Mouse (Mus musculus): ENCODE measurements around the gene Lamp3. TPM values are rescaled to one million over a fixed set of nuclear protein-coding genes. Genes with fewer than 3 reads are reported as not detected.
"Not testable (repeated sequence)": the region's sequence is repeated elsewhere in the genome, so short reads cannot be mapped to it uniquely, and the experiment has no call there.

Lamp3 gene
- not detected in 2 replicates for polyA plus RNA-seq (2014; fragmentation: Nextera tagmentation; extraction: Ambion mirVana)

DNA sequence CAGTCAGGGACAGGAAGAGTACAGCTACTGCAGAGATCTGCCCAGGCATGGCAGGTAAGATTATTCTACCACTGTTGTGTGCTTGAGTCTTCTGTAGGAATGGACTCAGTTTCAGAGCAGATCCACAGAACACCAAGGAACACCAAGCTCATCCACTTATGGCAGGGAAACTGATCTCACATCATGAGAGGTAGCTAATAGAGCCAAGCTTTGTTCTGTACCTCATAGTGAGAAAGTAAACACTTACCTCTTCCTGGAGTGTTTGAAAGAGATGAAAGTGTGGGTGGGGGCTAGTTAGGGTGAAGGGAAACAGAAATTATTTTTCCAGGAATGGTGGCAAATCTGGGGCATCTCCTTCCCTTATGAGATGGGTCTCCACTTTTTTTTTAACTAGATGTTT lies at the start of gene Lamp3:
Gene Lamp3 (minus strand): TSS at position 160 of the 400 bp plus-strand sequence.
- Histone ChIP-seq H3K9ac (replicated peaks; ENCODE audit: low read depth, low read length) (no peak within 1 kb of the TSS), H3K27me3 (ENCODE audit: control insufficient read depth, insufficient read depth, low read length) (no peaks in the 10 kb centered on the region), H3K9me3 (ENCODE audit: control insufficient read depth, low read length) (no peaks in the 10 kb centered on the region), H3K4me3 (ENCODE audit: low read depth, low read length) (no peak within 1 kb of the TSS), H3K4me2 (ENCODE audit: low read depth, low read length) (no peak within 1 kb of the TSS), H3K27ac (ENCODE audit: low read depth, low read length) (no peak within 1 kb of the TSS), H3K36me3 (ENCODE audit: control insufficient read depth, insufficient read depth, low read length) (no peaks in the 10 kb centered on the region), H3K4me1 (ENCODE audit: control insufficient read depth, insufficient read depth, low read length) (no peaks in the 10 kb centered on the region)
- no peak for ATAC-seq (ENCODE audit: low read depth)

DNA sequence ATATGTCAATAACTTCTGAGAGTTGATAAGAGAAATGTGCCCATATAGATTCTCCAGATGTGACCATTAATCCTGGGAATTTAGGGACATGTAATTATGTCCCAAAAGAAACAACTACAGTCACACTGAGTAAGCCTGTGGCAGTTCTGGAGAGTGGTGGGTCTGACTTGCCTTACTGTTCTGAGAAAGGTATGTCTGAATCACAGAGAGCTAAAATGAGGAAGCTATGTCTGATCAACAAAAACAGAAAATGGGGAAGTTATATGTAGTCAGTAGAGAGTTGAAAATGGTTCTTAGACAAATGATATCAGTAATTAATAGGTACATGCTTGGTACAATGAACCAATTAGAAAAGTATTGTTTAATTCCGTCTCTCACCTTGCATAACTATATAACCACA lies 26.7 kb upstream of the Lamp3 start:
- ATAC-seq (ENCODE audit: low read depth) = no peak
- H3K4me1 ChIP-seq (ENCODE audit: control insufficient read depth, insufficient read depth, low read length) = no peaks in the 10 kb centered on the region
- H3K4me2 ChIP-seq (ENCODE audit: low read depth, low read length) = no peak overlapping the region
- 93% methylated on average over 1 of the region's 1 CpGs for WGBS
- no peaks in the 10 kb centered on the region for H3K27me3 ChIP-seq (ENCODE audit: control insufficient read depth, insufficient read depth, low read length)
- H3K36me3 ChIP-seq (ENCODE audit: control insufficient read depth, insufficient read depth, low read length) = no peaks in the 10 kb centered on the region
- H3K9me3 ChIP-seq (ENCODE audit: control insufficient read depth, low read length) = no peaks in the 10 kb centered on the region
- H3K27ac ChIP-seq (ENCODE audit: low read depth, low read length) = no peak overlapping the region
- H3K4me3 ChIP-seq (ENCODE audit: low read depth, low read length) = no peak overlapping the region
- H3K9ac ChIP-seq (replicated peaks; ENCODE audit: low read depth, low read length) = no peak overlapping the region

DNA sequence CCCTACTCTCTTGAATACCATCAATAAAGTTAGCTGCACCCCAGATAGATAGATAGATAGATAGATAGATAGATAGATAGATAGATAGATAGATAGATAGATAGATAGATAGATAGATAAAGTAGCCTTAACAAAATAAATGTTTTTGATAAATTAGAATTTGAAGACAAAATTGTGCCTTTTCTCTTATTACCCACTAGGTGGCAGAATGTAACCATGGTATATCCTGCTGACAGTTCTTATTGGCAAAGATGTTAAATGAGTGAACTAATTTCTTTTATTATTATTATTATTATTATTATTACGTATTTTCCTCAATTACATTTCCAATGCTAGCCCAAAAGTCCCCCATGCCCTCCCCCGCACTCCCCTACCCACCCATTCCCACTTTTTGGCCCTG lies 18.0 kb upstream of the Lamp3 start:
- 45% methylated on average over 2 of the region's 2 CpGs for WGBS
- H3K36me3 ChIP-seq (ENCODE audit: control insufficient read depth, insufficient read depth, low read length); ATAC-seq (ENCODE audit: low read depth); H3K9me3 ChIP-seq (ENCODE audit: control insufficient read depth, low read length); H3K4me3 ChIP-seq (ENCODE audit: low read depth, low read length); H3K9ac ChIP-seq (replicated peaks; ENCODE audit: low read depth, low read length); H3K27ac ChIP-seq (ENCODE audit: low read depth, low read length); H3K4me1 ChIP-seq (ENCODE audit: control insufficient read depth, insufficient read depth, low read length); H3K27me3 ChIP-seq (ENCODE audit: control insufficient read depth, insufficient read depth, low read length); H3K4me2 ChIP-seq (ENCODE audit: low read depth, low read length): not testable (repeated sequence)

DNA sequence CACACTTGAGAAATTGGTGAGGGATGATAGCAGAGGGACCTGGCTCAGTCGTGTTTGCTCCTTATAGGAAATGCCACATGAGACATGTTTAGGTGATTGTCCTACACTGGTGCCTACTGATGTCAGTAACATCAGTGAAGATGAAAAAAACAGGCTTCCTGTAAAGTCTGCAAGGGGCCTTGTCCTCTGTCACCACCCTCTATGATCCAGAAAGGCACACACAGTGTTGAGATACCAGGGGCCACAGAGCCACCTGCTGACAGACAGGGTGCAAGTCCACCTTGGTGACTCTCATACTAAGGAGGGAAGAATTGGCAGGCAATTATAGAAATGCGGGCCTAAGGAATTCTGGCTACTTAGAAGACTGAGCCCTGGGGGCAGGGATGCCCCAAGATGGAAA lies 14.8 kb upstream of the Lamp3 start:
- no peaks in the 10 kb centered on the region for H3K9me3 ChIP-seq (ENCODE audit: control insufficient read depth, low read length)
- no peaks in the 10 kb centered on the region for H3K4me1 ChIP-seq (ENCODE audit: control insufficient read depth, insufficient read depth, low read length)
- 53% methylated on average over 2 of the region's 2 CpGs for WGBS
- no peaks in the 10 kb centered on the region for H3K36me3 ChIP-seq (ENCODE audit: control insufficient read depth, insufficient read depth, low read length)
- no peak overlapping the region for H3K4me3 ChIP-seq (ENCODE audit: low read depth, low read length)
- no peak overlapping the region for H3K27ac ChIP-seq (ENCODE audit: low read depth, low read length)
- no peak overlapping the region for H3K4me2 ChIP-seq (ENCODE audit: low read depth, low read length)
- no peak overlapping the region for H3K9ac ChIP-seq (replicated peaks; ENCODE audit: low read depth, low read length)
- no peaks in the 10 kb centered on the region for H3K27me3 ChIP-seq (ENCODE audit: control insufficient read depth, insufficient read depth, low read length)
- no peak for ATAC-seq (ENCODE audit: low read depth)

DNA sequence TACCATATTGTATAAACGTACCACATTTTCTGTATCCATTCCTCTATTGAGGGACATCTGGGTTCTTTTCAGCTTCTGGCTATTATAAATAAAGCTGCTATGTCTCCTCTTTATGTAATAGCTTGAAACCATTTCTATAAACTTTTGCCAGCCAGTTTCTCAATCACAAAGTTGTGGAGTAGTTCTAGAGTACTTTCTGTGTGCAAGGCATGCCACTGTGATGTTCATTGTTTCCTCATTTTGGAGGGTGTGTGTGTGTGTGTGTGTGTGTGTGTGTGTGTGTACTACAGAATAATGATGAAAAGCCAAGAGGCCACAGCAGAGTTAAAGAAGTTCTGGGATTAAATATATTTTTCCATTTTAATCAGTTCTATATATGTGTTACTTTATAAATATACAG lies 1.2 kb upstream of the Lamp3 start:
- Histone ChIP-seq H3K9me3 (ENCODE audit: control insufficient read depth, low read length) (no peaks in the 10 kb centered on the region), H3K36me3 (ENCODE audit: control insufficient read depth, insufficient read depth, low read length) (no peaks in the 10 kb centered on the region), H3K27me3 (ENCODE audit: control insufficient read depth, insufficient read depth, low read length) (no peaks in the 10 kb centered on the region), H3K27ac (ENCODE audit: low read depth, low read length) (no peak overlapping the region), H3K4me3 (ENCODE audit: low read depth, low read length) (no peak overlapping the region), H3K9ac (replicated peaks; ENCODE audit: low read depth, low read length) (no peak overlapping the region), H3K4me1 (ENCODE audit: control insufficient read depth, insufficient read depth, low read length) (no peaks in the 10 kb centered on the region), H3K4me2 (ENCODE audit: low read depth, low read length) (no peak overlapping the region)
- no peak for ATAC-seq (ENCODE audit: low read depth)
- WGBS = 85% methylated on average over 1 of the region's 1 CpGs

DNA sequence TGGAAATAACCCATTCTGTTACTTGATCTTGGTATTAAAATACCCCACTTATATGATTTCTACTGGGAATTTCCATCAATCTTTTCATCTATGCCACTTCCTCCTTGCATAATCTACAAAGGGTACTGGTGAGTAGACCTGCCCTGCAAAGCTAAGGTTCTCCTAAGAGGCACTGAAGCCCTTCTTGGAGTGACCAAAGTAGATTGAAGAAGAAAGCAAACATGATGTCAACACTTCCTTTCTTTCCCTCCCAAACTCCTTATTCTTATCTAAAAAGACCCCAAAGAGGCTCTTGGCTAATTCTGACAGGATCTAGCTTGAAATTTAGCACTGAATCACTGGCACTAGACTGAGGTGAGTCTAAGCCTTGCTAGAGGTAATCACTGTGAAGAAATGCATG lies 7.0 kb downstream of the Lamp3 start:
- Histone ChIP-seq H3K27ac (ENCODE audit: low read depth, low read length) (no peak overlapping the region), H3K9ac (replicated peaks; ENCODE audit: low read depth, low read length) (no peak overlapping the region), H3K4me1 (ENCODE audit: control insufficient read depth, insufficient read depth, low read length) (no peaks in the 10 kb centered on the region), H3K4me3 (ENCODE audit: low read depth, low read length) (no peak overlapping the region), H3K27me3 (ENCODE audit: control insufficient read depth, insufficient read depth, low read length) (no peaks in the 10 kb centered on the region), H3K9me3 (ENCODE audit: control insufficient read depth, low read length) (no peaks in the 10 kb centered on the region), H3K4me2 (ENCODE audit: low read depth, low read length) (no peak overlapping the region), H3K36me3 (ENCODE audit: control insufficient read depth, insufficient read depth, low read length) (no peaks in the 10 kb centered on the region)
- ATAC-seq (ENCODE audit: low read depth) = no peak

DNA sequence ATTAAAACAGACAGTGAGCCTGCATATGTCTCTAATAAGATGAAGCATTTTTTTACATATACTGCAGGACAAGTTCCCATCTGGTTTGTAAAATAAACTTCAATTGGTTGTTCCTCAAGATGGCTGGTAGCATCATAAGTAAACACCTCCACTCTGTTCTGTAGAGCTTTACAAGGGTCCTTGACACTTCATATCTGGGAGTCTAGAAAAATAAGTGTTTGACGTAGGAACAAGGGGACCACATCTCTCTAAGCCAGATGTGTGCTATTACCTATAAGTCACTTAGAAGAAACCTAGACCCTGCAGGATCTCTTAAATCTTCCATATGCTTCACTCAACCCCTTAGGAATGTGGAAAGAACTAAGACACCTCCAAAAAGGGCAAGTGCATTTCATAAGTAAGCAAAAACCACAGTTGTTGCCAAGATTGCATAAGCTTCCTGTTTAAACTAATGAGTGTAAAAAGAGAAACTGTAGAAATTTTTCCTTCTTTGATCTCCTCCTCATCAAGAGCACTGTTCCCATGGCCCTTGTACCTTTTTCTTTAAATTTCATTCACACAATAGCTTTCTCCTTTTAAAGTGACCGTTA lies 35.3 kb downstream of the Lamp3 start:
- ATAC-seq (ENCODE audit: low read depth) = no peak
- Histone ChIP-seq H3K4me1 (ENCODE audit: control insufficient read depth, insufficient read depth, low read length) (no peaks in the 10 kb centered on the region), H3K27me3 (ENCODE audit: control insufficient read depth, insufficient read depth, low read length) (no peaks in the 10 kb centered on the region), H3K27ac (ENCODE audit: low read depth, low read length) (no peak overlapping the region), H3K9ac (replicated peaks; ENCODE audit: low read depth, low read length) (no peak overlapping the region), H3K4me3 (ENCODE audit: low read depth, low read length) (no peak overlapping the region), H3K9me3 (ENCODE audit: control insufficient read depth, low read length) (no peaks in the 10 kb centered on the region), H3K4me2 (ENCODE audit: low read depth, low read length) (no peak overlapping the region), H3K36me3 (ENCODE audit: control insufficient read depth, insufficient read depth, low read length) (no peaks in the 10 kb centered on the region)
- 92% methylated on average over 2 of the region's 2 CpGs for WGBS

DNA sequence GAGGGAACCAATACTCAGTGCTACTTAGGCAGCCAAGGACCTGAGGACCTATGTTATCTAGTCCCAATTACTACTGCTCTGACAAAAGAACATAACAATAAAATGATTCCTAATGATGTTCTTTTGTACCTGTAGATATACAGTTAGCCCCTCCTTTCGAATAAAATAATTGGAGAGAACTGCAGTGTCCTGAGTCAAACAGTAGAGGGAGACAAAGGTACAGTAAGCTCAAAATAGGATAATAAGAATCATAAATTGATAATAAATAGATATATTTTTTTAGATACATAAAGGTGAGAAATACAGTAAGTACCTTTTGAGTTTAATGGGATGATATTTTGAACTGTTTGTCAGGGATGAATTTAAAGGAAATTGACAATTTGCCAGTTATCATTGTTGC lies 39.9 kb downstream of the Lamp3 start:
- no peak overlapping the region for H3K9ac ChIP-seq (replicated peaks; ENCODE audit: low read depth, low read length)
- H3K4me3 ChIP-seq (ENCODE audit: low read depth, low read length) = no peak overlapping the region
- 74% methylated on average over 1 of the region's 1 CpGs for WGBS
- H3K27me3 ChIP-seq (ENCODE audit: control insufficient read depth, insufficient read depth, low read length) = no peaks in the 10 kb centered on the region
- no peaks in the 10 kb centered on the region for H3K36me3 ChIP-seq (ENCODE audit: control insufficient read depth, insufficient read depth, low read length)
- no peak overlapping the region for H3K4me2 ChIP-seq (ENCODE audit: low read depth, low read length)
- ATAC-seq (ENCODE audit: low read depth) = no peak
- H3K4me1 ChIP-seq (ENCODE audit: control insufficient read depth, insufficient read depth, low read length) = no peaks in the 10 kb centered on the region
- no peaks in the 10 kb centered on the region for H3K9me3 ChIP-seq (ENCODE audit: control insufficient read depth, low read length)
- no peak overlapping the region for H3K27ac ChIP-seq (ENCODE audit: low read depth, low read length)

DNA sequence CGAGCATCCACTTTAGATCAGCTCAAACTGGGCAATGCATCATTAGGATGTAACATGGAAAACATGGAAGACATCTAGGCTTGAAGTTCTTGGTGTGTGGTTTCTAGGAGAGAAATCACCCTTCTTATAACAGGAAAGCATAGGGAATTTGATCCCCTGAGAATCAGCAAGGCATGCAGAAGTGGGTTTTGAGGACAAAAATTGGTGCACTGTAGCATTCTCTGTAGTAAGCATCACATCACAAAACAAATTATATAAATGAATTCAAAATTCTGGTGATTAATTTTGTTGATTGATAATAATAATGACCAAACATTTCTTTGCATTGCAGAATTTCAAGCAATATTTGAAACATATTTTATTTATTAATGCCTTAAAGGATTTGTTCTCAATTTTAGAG lies 76.4 kb downstream of the Lamp3 start, which contains the start of gene Olfr171:
Gene Olfr171 (minus strand): TSS at position 101 of the 400 bp plus-strand sequence.
- Histone ChIP-seq H3K27ac (ENCODE audit: low read depth, low read length) (no peak within 1 kb of the TSS), H3K27me3 (ENCODE audit: control insufficient read depth, insufficient read depth, low read length) (no peaks in the 10 kb centered on the region), H3K9me3 (ENCODE audit: control insufficient read depth, low read length) (no peaks in the 10 kb centered on the region), H3K4me3 (ENCODE audit: low read depth, low read length) (no peak within 1 kb of the TSS), H3K4me1 (ENCODE audit: control insufficient read depth, insufficient read depth, low read length) (no peaks in the 10 kb centered on the region), H3K9ac (replicated peaks; ENCODE audit: low read depth, low read length) (no peak within 1 kb of the TSS), H3K36me3 (ENCODE audit: control insufficient read depth, insufficient read depth, low read length) (no peaks in the 10 kb centered on the region), H3K4me2 (ENCODE audit: low read depth, low read length) (no peak within 1 kb of the TSS)
- WGBS = 94% methylated on average over 1 of the region's 1 CpGs
- ATAC-seq (ENCODE audit: low read depth) = no peak
